Mouse (Mus musculus): ENCODE results near the gene Galnt2.

Gene Galnt2

GRCm38 (mm10) chr8:124231176-124231484 is at the start of gene Galnt2:
Galnt2 (plus strand) TSS chr8:124231391.
- DNase-seq = peak; percentile 90 to 93

- no peak for DNase-seq
These were observed 49.4 kb upstream of the Galnt2 start for GRCm38 (mm10) chr8:124181751-124182150.

DNA sequence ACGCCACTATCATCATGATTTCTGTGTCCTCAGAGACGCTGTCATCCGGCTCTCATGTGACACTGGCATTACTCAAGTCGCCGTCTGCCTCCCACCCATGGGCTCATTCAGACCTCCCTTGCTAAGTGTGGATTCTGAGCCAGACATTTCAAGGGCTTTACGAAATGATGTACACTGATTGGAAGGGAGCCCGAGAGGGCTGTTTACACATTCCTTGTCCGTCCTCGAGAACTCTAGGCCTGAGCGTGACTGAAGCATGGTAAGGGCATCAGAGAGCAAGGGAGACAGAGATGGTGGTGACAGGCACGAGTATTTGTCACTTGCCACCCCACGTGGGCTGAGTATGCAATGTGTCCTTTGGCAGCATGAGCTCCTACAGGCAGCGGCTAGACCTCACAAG is 49.0 kb upstream of the Galnt2 start:
- DNase-seq = peak; percentile 79 to 88

- DNase-seq = peak in 1 of 2 experiments; percentile 45
These were observed 47.1 kb upstream of the Galnt2 start for GRCm38 (mm10) chr8:124184078-124184477.

GRCm38 (mm10) chr8:124184507-124184906 is 46.7 kb upstream of the Galnt2 start:
- no peak for DNase-seq

- DNase-seq = no peak
These were observed 46.1 kb upstream of the Galnt2 start for GRCm38 (mm10) chr8:124185081-124185480.

DNA sequence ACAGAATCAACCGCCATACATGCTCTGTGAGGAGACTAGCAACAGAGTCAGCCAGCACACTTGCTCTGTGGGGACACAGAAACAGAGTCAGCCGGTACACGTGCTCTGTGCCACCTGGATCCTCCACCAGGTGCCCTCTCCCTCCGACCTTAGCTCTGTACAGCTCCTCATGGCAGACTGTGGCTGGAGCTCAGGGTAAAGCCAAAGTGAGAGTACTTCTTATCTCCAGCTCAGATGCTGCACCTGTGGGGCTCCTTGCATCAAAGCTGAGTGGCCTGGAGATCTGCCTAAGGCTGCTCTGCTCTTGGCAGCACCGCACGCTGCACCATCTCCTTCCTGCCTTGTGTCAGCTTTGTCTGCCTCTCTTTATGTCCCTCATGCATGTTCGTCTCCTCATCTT is 40.8 kb upstream of the Galnt2 start:
- no peak for DNase-seq

DNA sequence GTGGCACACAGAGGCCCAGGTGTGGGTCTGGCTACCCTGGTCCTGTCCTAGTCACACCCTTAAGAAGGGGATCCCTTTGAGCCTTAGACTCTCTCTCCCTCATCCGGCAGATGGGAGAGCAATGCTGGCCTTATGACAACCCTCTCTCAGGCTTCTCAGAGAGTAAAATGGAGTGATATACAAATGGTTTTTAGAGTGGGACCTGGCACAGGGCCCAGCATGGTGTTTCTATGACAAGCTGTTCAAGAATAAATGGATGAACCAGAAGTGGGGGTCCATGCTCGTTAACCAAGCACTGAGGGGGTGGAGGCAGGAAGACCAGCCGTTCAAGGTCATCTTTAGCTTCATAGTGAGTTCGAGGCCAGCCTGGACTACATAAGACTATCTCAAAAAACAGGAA is 38.9 kb upstream of the Galnt2 start:
- DNase-seq = no peak

- DNase-seq = peak; percentile 41 to 64
These were observed 38.2 kb upstream of the Galnt2 start for GRCm38 (mm10) chr8:124192976-124193375.

DNA sequence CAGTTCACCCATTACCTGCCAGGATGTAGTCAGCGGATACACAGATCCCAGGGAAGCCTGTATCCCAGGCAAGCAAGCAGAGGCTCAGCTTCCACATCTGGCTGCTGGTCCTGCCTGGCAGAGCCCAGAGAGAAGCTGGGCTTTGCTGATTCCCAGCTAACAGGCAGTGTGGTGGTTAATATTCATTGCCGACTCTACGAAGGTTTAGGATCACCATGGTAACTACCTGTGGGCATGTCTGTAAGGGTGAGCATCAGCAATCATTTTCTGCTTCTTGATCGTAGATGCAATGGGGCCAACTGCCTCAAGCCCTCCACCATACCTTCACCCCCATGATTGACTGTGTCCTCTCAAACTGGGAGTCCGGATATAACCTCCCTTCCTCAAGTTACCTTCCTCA is 37.2 kb upstream of the Galnt2 start:
- DNase-seq = no peak

DNA sequence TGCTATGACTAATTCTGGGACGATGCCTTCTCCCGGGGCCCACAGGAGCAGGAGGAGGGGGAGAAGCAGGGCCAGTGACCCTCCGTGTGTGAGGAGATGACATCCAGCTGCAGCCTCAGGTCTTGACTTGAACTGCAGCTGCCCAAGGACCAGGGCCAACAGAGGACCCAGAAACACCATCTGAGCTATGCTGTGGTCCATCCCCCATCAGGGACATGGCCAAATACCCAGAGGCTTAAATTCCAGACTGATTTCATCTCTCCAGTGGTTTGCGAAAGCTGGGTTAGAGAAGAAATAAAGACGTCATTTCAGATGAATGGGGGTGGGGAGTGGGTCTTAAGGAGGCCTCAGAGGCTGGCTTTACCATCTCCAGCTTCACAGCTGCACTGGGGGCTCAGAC is 35.0 kb upstream of the Galnt2 start:
- DNase-seq = peak; percentile 68 to 90

GRCm38 (mm10) chr8:124196797-124197196 is 34.4 kb upstream of the Galnt2 start:
- DNase-seq = no peak

DNA sequence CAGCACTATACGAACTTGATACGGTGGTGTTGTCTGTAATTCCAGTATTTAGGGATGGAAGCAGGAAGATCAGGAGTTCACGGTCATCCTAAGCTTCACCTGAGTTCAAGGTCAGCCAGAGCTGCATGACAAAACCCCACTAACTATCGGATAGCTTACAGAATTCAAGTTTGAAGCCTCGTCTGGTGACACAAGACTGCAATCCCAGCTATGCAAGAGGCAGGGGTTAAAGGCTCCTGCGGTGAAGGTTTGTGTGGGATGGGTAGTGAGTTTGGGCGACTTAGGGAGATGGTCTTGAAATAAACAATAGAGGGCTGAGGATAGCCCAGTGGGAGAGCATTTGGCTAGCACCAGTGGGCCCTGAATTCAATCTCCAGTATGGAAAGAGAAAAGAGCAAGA is 33.0 kb upstream of the Galnt2 start:
- DNase-seq = no peak

DNA sequence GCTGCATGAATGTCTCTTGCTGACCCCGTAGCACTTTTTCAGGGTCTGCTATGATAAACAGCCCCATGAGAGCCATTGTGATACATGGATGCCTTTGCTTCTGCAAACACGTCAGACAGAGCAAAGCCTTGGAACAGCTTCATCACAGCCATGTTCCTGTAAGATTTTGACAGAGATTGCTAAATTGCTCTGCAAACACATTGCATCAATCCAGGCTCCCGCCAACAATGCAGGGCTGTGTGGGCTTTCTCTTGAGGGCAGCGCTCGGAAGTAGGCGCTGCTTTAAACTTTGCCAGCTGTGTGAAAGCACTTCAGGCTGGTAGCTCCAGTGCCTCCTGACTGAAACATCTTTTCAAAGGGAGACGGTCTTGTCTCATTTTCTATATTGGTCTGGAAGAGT is 30.8 kb upstream of the Galnt2 start:
- peak; percentile 53 to 76 for DNase-seq

GRCm38 (mm10) chr8:124201706-124202105 is 29.5 kb upstream of the Galnt2 start:
- DNase-seq = peak; percentile 40 to 71

GRCm38 (mm10) chr8:124202895-124203294 is 28.3 kb upstream of the Galnt2 start:
- no peak for DNase-seq

- DNase-seq = no peak
These were observed 27.1 kb upstream of the Galnt2 start for GRCm38 (mm10) chr8:124204001-124204601.

DNA sequence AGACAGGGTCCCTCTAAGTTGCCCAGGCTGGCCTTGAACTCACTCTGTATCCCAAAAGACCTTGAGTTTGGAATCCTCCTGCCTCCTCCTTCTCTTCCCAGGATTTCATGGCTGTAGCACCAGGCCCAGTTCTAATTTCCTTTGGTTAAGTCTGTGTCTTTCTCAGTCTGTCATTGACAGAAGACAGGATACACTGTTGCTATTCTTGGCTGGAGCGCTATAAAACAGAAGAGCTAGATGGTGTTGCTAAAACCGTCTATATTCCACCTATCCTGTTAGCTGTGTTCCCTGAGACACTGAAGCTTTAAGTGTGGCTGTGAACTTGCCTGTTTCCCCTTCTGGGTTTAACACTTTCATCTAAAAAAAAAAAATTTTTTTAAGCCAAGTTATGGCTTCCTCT is 19.0 kb upstream of the Galnt2 start:
- no peak for DNase-seq

DNA sequence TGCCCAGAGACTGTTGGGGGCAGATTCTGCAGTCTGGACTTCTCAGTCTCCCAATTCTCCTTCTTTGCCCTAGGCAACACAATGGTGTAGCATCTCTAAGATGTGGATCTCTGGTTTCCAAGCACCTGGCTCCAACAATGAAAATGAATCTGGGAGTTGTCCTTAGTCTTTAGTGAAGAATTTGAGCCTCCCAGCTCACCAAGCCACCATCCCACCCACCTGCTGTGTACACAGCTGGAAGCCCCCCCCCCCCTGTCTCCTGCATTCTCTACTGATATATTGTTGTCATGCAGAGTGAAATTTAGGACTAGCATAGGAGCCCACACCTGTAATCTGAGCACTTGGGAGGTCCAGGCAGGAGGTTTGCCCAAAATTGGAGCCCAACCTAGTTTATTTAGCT is 14.2 kb upstream of the Galnt2 start:
- no peak for DNase-seq

GRCm38 (mm10) chr8:124229883-124230282 is 1.3 kb upstream of the Galnt2 start:
- DNase-seq = no peak

DNA sequence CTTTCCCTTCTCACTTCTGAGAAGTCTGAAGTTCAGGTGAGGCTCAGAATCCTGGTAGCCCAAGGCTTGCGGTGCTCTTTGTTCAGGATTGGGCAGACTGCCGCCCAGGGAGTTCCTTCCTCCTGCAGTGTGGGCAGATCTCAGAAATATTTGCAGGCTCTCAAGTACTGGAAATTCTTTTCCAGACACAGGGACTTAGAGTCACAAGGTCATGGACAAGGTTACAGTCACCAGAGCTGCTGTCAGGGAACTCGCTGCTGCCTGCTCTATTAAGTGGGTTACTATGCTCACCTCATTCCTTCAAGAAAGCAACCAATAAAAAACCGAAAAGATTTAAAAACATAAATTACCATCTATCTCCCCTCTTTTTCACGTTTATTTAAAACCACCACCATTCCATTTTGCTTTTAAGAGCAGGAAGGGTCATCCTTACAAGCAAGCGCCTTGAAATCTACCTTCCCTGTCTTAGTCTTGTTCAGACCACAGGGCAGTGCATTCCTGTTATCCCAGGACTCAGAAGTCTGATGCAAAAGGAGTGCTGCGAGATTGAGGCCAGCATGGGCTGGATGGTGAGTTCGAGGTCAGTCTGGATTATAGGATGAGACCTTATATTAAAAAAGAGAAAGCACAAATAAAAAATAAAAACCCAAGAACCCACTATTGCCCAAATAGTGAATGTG is 555 bp upstream of the Galnt2 start:
- DNase-seq = no peak

DNA sequence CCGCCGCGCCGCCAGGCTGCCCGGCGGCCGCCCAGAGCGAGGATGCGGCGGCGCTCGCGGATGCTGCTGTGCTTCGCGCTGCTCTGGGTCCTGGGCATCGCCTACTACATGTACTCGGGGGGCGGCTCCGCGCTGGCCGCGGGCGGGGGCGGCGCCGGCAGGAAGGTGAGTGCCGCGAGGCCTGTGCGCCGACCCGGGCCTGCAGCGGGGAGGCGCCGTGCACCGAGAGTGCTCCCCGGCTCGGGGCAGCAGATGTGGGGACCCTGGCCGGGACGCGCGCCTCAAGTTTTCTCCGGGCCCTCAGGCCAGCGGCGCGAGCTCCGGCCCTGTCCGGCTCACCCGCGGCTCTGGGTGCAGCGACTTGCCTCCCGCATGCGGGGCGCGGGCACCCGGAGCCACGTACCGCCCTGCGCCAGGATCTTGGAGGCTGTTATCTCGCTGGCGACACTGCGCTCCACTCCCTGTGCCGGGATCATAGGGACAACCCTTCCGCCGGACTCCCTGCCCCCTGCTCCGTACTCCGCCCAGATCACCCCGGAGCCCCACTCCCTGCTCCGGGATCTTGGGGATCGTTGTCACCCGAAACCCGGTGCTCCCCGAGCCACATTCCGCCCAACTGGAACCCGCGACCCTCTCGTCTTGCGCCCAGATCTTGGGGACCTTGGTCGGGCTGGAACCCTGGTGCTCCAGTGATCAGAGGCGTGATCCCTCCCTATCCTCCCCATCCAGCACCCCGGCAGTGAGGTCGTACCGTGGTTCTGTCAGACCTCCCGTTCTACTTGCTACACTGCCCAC is 491 bp downstream of the Galnt2 start:
- DNase-seq = peak; percentile 70 to 85

- no peak for DNase-seq
These were observed 1.0 kb downstream of the Galnt2 start for GRCm38 (mm10) chr8:124232280-124232600.

DNA sequence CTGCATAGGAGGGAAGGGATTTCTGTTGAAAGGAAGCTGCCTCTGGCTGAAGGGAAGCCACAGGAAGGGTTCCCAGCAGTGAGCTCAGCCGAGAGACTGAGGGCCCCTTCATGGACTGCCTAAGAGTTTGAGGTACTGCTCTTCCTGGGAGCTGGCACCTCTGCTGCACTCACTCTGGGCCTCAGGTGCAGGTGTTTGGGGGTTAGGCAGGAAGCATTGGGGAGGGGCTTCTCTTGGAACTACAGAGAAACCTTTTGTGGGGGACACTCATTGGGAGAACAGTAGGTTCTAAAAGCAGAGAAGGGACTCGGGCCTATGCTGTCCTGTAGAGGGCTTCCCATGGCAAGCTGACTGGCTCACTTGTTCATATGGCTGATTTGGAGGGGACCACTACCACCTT is 3.3 kb downstream of the Galnt2 start:
- DNase-seq = no peak

Measured in lung, postnatal 4 days (tissue).